Mouse (Mus musculus): ENCODE data around the gene Chmp2a.
"Not testable (repeated sequence)": the region's sequence is repeated elsewhere in the genome, so short reads cannot be mapped to it uniquely, and the experiment has no call there.

The Chmp2a gene

GRCm38 (mm10) chr7:13034148-13034977 lies at the start of gene Chmp2a:
Chmp2a (minus strand) TSS chr7:13034807.
- peak; percentile 96 for DNase-seq (ENCODE audit: low spot score)

DNA sequence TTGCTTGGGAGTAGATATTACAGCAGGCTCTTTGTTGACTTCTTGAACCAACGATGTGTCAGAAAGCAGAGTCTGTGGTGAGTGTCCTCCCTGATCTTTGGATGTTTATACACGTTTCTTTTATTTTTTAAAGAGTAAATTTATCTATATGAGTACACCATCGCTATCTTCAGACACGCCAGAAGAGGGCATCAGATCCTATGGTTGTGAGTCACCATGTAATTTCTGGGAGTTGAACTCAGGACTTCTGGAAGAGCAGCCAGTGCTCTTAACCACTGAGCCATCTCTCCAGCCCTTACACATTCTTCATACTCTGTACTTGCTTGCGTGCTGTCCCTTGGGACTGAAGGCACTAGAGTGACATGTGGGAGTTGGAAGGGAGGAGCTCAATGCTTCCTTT lies 37.7 kb upstream of the Chmp2a start:
- DNase-seq (ENCODE audit: low spot score), result no peak

GRCm38 (mm10) chr7:13063399-13063798 lies 28.8 kb upstream of the Chmp2a start:
- not testable (repeated sequence) for DNase-seq (ENCODE audit: low spot score)

- no peak for DNase-seq (ENCODE audit: low spot score)
Observed at GRCm38 (mm10) chr7:13059536-13059935, 24.9 kb upstream of the Chmp2a start.

GRCm38 (mm10) chr7:13056913-13057700 lies 22.5 kb upstream of the Chmp2a start:
- no peak for DNase-seq (ENCODE audit: low spot score)

GRCm38 (mm10) chr7:13054287-13055010 lies 19.8 kb upstream of the Chmp2a start, which contains the start of gene Mzf1:
Mzf1 (minus strand) TSS chr7:13054764.
- peak; percentile 94 for DNase-seq (ENCODE audit: low spot score)

GRCm38 (mm10) chr7:13053961-13054286 lies 19.3 kb upstream of the Chmp2a start:
- DNase-seq (ENCODE audit: low spot score), result no peak

DNA sequence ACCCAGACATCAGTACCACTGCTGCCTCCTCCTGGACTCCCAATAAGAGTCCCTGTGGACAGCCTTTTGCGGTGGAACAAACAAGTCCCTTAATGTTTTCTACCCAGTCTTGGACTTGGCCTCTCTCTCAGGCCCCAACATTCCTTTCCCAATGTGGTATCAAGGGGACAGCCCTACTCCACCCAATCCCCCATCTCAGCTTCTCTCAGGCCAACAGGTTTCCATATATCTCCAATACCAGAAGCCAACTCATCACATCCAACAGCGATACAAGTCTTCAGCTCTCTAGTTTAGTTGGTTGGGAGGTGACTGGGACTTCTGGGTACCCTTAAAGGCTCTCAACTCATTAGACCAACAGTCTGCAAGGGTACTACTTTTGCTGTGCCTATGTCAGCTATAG lies 18.9 kb upstream of the Chmp2a start:
- DNase-seq (ENCODE audit: low spot score), result no peak

- DNase-seq (ENCODE audit: low spot score), result no peak
Observed at GRCm38 (mm10) chr7:13053001-13053400, 18.4 kb upstream of the Chmp2a start.

DNA sequence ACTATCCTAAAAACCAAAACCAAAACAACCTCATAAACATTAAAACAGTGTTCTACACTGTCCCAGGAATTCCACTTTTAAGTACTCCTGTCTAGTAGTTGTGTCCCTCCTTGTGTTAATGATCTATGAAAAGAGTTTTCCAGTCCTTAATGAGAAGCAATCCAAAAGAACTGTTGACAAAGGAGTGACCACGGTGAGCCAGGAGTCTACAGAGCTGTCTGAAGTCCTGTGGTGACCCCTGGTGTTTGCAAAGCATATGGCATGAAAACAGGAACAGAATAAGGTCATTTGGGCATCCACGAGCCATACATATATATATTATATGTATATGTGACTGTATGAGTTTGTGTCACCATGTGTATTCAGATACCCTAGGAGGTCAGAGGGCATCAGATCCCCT lies 11.5 kb upstream of the Chmp2a start:
- DNase-seq (ENCODE audit: low spot score), result peak; percentile 70

DNA sequence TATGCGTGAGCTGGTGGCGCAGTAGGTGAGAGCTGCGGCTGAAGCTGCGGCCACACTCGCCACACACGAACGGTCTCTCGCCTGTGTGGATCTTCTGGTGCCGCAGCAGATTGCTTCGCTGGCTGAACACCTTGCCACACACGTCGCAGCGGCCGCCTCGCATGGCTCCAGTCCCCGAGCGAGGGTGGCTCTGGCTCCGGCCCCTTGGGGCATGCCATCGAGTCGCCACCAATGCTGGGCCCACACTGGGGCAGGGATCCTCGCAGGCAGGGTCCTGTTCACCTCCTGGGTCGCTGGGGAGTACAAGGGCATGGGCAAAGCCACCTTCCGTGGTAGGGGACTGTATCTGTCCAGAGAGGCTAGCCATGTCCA lies 9.6 kb upstream of the Chmp2a start:
- no peak for DNase-seq (ENCODE audit: low spot score)

DNA sequence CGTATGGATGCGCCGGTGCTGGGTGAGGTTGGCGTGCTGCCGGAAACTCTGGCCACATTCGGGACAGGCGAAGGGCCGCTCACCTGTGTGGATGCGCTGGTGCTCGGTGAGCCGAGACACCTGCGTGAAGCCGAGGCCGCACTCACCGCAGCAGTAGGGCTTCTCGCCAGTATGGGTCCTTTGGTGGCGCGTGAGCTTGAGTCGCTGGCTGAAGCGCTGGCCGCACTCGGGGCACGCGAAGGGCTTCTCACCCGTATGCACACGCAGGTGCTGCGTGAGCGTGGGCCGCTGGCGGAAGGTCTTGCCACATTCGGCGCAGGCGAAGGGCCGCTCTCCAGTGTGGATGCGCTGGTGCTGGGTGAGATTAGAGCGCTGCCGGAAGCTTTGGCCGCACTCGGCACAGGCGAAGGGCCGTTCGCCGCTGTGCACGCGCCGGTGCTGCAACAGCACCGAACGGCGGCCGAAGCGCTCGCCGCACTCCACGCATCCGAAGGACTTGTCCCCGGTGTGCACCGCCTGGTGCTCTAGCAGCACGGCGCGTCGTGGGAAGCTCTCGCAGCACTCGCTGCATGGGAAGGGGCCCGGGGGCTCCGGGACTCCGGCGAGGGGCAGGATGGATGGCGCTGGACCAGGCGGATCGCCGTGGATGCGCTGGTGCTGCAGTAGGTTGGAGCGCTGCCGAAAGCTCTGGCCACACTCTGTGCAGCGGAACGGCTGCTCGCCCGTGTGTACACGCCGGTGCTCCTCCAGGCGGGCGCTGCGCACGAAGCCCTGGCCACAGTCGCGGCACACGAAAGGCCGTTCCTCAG lies 9.0 kb upstream of the Chmp2a start:
- no peak for DNase-seq (ENCODE audit: low spot score)

DNA sequence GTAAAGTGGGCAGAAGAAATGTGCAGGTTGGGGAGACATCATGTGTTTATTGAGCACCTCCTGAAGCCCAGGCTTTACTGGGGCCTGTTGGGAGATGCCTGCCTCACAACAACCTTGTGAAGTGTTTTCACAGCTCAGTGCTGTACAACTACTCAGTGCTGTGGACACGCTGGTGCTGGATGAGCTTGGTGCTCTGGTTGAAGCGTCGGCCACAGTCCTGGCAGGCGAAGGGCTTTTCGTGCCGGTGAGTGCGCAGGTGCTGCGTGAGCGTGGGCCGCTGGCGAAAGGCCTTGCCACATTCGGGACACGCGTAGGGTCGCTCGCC lies 8.5 kb upstream of the Chmp2a start:
- no peak for DNase-seq (ENCODE audit: low spot score)

DNA sequence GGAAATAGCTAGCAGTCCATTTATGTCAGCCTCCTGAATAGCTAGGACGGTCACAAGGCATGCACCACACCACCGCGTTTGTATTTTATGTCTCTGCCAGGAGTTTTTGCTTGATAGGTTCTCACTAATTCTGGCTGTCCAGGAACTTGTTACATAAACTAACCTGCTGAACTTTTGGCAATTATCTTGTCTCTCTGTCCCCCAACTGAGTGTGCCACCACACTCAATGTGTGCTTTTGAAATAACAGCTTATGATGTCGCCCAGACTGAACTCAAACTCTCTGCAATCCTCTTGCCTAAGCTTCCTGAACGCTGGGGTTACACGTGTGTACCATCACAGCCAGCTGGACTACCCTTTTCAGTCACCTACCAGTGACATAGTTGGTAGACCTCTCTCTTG lies 7.9 kb upstream of the Chmp2a start:
- DNase-seq (ENCODE audit: low spot score), result no peak

GRCm38 (mm10) chr7:13041256-13041655 lies 6.6 kb upstream of the Chmp2a start:
- DNase-seq (ENCODE audit: low spot score), result no peak

GRCm38 (mm10) chr7:13039181-13039580 lies 4.6 kb upstream of the Chmp2a start:
- DNase-seq (ENCODE audit: low spot score), result no peak

DNA sequence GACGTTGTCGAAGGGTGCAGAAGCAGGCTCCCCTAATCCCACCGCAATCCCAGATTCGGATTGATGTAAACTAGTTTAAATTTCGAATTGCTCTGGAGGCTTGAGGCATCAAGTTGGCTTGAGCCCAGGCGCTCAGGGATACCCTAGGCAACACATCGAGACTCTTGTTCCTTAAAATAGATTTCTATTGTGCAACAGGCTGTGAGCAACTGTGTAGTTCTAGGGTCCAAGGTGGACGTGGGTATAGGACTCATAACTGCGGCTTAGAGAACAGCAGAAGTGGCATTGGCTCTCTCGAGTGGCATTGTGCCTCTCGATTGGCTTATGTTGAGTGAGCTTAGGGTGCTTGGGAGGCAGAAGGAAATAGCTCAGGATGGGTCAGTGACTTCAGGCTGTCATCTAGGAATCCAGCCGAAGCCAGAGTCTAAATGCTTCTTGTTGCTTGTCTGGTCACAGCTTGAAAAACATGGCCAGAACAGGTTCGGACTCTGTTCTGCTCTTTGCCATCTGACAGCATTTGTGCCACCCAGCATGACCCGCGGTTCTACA lies 4.1 kb upstream of the Chmp2a start:
- no peak for DNase-seq (ENCODE audit: low spot score)

- DNase-seq (ENCODE audit: low spot score), result peak; percentile 99
Observed at GRCm38 (mm10) chr7:13037901-13038555, 3.4 kb upstream of the Chmp2a start, which contains the start of gene Ube2m. Ube2m (minus strand) TSS chr7:13038275.

- no peak for DNase-seq (ENCODE audit: low spot score)
Observed at GRCm38 (mm10) chr7:13037366-13037765, 2.8 kb upstream of the Chmp2a start.

- no peak for DNase-seq (ENCODE audit: low spot score)
Observed at GRCm38 (mm10) chr7:13036806-13037205, 2.2 kb upstream of the Chmp2a start.

DNA sequence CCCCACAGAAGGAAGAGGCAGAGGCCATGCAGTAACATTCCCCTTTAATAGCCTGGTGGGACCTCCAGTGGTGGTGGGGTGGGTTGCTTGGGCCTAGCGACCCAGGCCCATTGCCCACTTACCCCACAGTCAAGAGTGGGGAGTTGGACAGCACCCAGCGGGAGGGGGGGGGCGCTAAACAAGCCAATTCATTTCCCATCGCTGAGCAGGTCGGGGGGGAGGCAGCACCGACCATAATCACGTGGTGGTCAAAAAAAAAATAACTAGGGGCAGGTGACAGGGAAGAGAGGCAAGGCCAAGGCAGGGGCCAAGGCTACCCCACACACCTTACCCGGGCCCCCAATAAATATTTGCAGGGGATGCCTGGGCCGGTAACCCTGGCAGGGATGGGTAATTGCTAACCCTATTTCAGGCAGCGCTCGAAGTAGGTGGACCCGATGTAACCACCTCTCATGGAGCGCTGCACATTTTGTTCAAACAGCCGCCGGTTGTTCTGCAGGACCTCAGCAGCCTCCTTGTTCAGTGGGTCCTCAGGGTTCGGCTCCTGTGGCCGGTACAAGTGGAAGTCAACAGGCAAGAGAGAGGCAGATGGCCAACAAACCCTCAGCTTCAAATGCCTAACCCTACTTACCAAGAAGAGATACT lies 726 bp upstream of the Chmp2a start:
- DNase-seq (ENCODE audit: low spot score), result no peak
